Mouse (Mus musculus) liver, adult (tissue): Measurements from ENCODE around the gene Fut4.

ENCODE experiments used
- GATA4 ChIP-seq: IDR thresholded peaks from 2 replicates; pipeline ENCODE4 v1.6.1; 2014; ENCODE audit warnings: mild to moderate bottlenecking, low read length; ENCODE audit not compliant: insufficient replicate concordance

Gene Fut4

DNA sequence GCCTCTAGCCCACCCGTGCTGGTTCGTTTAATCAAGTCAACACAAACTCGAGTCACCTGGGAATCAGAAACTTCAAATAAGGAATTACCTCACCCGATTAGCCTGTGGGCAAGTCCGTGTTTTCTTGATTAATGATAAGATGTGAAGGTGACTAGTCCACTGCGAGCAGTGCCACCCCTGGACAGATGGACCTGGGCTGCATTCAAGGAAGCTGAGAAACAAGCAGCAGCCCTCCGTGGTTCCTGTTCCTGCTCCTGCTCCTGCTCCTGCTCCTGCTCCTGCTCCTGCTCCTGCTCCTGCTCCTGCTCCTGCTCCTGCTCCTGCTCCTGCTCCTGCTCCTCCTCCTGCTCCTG lies 52.9 kb downstream of the Fut4 start:
- TF ChIP-seq GATA4, result no peak

DNA sequence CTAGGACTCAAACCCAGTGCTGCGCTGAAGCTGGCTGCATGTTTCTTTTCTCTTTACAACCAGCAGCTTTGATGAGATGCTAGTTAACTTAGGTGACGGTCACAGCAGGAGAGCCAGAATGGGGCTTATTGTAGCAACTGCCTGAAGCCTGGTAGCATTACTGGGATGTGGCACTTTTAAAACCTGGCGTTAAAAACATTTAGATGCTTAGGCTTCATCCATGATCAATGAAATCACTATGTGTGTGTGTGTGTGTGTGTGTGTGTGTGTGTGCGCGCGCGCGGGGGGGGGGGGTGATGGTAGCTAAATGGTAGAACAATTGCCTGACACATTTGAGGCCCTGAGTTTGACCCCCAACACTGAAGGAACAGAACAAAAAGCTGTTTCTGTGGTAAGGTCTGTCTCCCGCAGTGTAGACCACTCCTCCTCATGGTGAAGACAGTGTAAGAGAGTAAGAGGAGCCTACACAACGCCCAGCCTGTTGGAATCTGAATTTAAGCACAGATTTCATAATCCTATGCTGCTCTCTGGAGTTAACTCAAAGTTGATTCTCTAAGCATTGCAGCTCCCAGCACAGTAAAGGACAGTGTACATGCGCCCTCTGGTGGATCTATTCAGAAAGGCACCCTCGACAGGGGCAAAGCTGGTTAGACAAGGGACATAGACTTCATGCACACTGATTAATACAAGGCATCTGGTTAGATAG lies 53.5 kb downstream of the Fut4 start:
- TF ChIP-seq GATA4, result no peak
